Mouse (Mus musculus): ENCODE measurements around the gene Cabp7.

DNA sequence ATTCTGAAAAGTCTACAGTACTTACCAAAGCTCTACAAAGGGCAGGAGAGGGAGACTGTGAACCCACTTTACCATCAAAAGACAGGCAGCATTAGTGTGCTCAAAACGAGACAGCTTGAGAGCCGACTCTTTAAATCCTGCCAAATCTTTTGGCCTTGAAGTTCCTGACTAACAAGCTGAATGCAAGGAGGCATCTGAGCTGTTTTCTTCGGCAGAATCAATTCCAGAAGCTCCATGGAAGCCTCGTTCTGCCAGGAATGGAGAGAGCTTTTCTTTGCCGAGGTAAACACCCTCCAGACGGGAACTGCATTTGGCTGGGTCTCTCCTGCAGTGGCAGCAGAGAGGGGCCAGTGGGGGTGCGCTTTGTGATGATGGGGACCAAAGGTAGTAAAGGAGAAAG is 22.7 kb upstream of the Cabp7 start:
- no peak for TF ChIP-seq CTCF (conservative IDR thresholded peaks at IDR 0.05; ENCODE audit: low read length)
- no peak for TF ChIP-seq NANOG (IDR thresholded peaks at IDR 0.05; ENCODE audit: borderline replicate concordance, low read length)

Data from E14TG2a.4 (cell line).